Mouse (Mus musculus): ENCODE results near the gene Ptgfrn. TPM values are rescaled to one million over a fixed set of nuclear protein-coding genes. Genes with fewer than 3 reads are reported as not detected.

Ptgfrn gene
- total and polyA plus RNA-seq, 2 experiments from 2014 or later: 5.2 to 61.5 TPM

DNA sequence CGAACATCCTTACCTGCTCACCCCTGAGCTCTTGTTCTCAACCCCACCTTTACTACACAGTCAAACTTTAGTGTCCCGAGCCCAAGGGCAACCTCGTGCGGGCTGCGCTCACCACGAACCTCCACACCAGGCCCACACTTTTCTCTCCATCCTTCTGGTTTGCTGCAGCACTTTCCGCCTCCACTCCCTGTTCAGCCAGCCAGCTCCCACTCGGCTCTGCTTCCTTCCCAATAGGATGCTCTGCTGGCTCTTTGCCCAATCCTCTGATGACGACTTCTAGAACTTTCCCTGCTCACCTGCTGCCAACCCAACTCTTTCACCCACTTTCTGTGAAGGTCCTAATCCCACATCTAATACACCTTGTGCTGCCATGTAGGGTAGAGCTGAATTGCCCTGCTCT, 6.3 kb downstream of the Ptgfrn start:
- H3K27ac ChIP-seq (ENCODE audit: low read depth): no peak overlapping the region
- WGBS: 65% methylated on average over 9 of the region's 9 CpGs
- ATAC-seq (ENCODE audit: insufficient read depth, low read depth) (no peak), DNase-seq (ENCODE audit: low spot score) (no peak)
- H3K4me2 ChIP-seq (ENCODE audit: low read depth, low read length): no peak overlapping the region
- H3K4me3 ChIP-seq (ENCODE audit: low read depth, low read length): no peak overlapping the region
- H3K9ac ChIP-seq (replicated peaks; ENCODE audit: low read depth, low read length): no peak overlapping the region
- no peaks in the 10 kb centered on the region for H3K9me3 ChIP-seq (replicated peaks; ENCODE audit: control insufficient read depth, low read length)
- peaks cover 36% of the 10 kb centered on the region for H3K4me1 ChIP-seq (ENCODE audit: control insufficient read depth, insufficient read depth)
- TF ChIP-seq CTCF (IDR thresholded peaks at IDR 0.05; ENCODE audit: low read depth) (no peak), EP300 (IDR thresholded peaks at IDR 0.05; ENCODE audit: low read depth) (no peak)
- no peaks in the 10 kb centered on the region for H3K27me3 ChIP-seq (ENCODE audit: control insufficient read depth, insufficient read depth, low read length)
- no peaks in the 10 kb centered on the region for H3K36me3 ChIP-seq (replicated peaks; ENCODE audit: control insufficient read depth, insufficient read depth, low read length)

DNA sequence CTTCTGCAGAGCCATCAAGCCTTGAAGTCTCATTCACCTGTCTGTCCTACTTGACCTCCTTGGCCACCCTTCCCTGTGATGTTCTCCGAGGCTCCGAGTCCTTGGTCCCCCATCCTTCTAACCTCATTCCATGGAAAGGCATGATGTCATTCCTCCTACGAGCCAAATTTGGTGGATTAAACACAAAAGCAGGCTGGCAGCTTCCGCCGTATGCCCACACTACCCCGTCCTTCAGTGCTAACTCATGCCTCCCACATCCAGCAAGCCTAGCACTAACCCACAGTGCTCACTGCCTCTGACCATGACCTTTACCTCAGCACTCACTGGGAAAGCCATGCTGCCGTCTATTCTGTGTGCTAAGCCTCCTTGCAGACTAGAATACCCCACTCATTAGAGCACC, 8.0 kb downstream of the Ptgfrn start:
- H3K36me3 ChIP-seq (replicated peaks; ENCODE audit: control insufficient read depth, insufficient read depth, low read length): no peaks in the 10 kb centered on the region
- ATAC-seq (ENCODE audit: insufficient read depth, low read depth) (no peak), DNase-seq (ENCODE audit: low spot score) (no peak)
- no peak overlapping the region for H3K9ac ChIP-seq (replicated peaks; ENCODE audit: low read depth, low read length)
- H3K27me3 ChIP-seq (ENCODE audit: control insufficient read depth, insufficient read depth, low read length): no peaks in the 10 kb centered on the region
- WGBS: 79% methylated on average over 7 of the region's 7 CpGs
- TF ChIP-seq CTCF (IDR thresholded peaks at IDR 0.05; ENCODE audit: low read depth) (no peak), EP300 (IDR thresholded peaks at IDR 0.05; ENCODE audit: low read depth) (no peak)
- H3K4me3 ChIP-seq (ENCODE audit: low read depth, low read length): no peak overlapping the region
- peaks cover 35% of the 10 kb centered on the region for H3K4me1 ChIP-seq (ENCODE audit: control insufficient read depth, insufficient read depth)
- H3K27ac ChIP-seq (ENCODE audit: low read depth): no peak overlapping the region
- H3K9me3 ChIP-seq (replicated peaks; ENCODE audit: control insufficient read depth, low read length): no peaks in the 10 kb centered on the region
- no peak overlapping the region for H3K4me2 ChIP-seq (ENCODE audit: low read depth, low read length)

- ATAC-seq (ENCODE audit: insufficient read depth, low read depth): no peak
- no peak overlapping the region for H3K9ac ChIP-seq (replicated peaks; ENCODE audit: low read depth, low read length)
- H3K36me3 ChIP-seq (replicated peaks; ENCODE audit: control insufficient read depth, insufficient read depth, low read length): no peaks in the 10 kb centered on the region
- H3K4me3 ChIP-seq (ENCODE audit: low read depth, low read length): no peak overlapping the region
- TF ChIP-seq EP300 (IDR thresholded peaks at IDR 0.05; ENCODE audit: low read depth): no peak
- no peak for TF ChIP-seq CTCF (IDR thresholded peaks at IDR 0.05; ENCODE audit: low read depth)
- no peak overlapping the region for H3K27ac ChIP-seq (ENCODE audit: low read depth)
- WGBS: 73% methylated on average over 7 of the region's 7 CpGs
- H3K9me3 ChIP-seq (replicated peaks; ENCODE audit: control insufficient read depth, low read length): no peaks in the 10 kb centered on the region
- DNase-seq (ENCODE audit: low spot score): no peak
- no peaks in the 10 kb centered on the region for H3K27me3 ChIP-seq (ENCODE audit: control insufficient read depth, insufficient read depth, low read length)
- H3K4me1 ChIP-seq (ENCODE audit: control insufficient read depth, insufficient read depth): peaks cover 35% of the 10 kb centered on the region
- H3K4me2 ChIP-seq (ENCODE audit: low read depth, low read length): no peak overlapping the region
Observed at GRCm38 (mm10) chr3:101101184-101101583, 8.9 kb downstream of the Ptgfrn start.

GRCm38 (mm10) chr3:101099701-101100357, 10.2 kb downstream of the Ptgfrn start:
- Histone ChIP-seq H3K36me3 (replicated peaks; ENCODE audit: control insufficient read depth, insufficient read depth, low read length) (no peaks in the 10 kb centered on the region), H3K4me1 (ENCODE audit: control insufficient read depth, insufficient read depth) (peaks cover 26% of the 10 kb centered on the region), H3K27ac (ENCODE audit: low read depth) (peak overlapping the region; percentile 2; the same call in 1 of the 2 replicates), H3K9ac (replicated peaks; ENCODE audit: low read depth, low read length) (no peak overlapping the region), H3K9me3 (replicated peaks; ENCODE audit: control insufficient read depth, low read length) (no peaks in the 10 kb centered on the region), H3K4me2 (ENCODE audit: low read depth, low read length) (no peak overlapping the region), H3K27me3 (ENCODE audit: control insufficient read depth, insufficient read depth, low read length) (no peaks in the 10 kb centered on the region), H3K4me3 (ENCODE audit: low read depth, low read length) (no peak overlapping the region)
- WGBS: 66% methylated on average over 9 of the region's 9 CpGs
- DNase-seq (ENCODE audit: low spot score) (peak; percentile 28), ATAC-seq (ENCODE audit: insufficient read depth, low read depth) (no peak)
- no peak for TF ChIP-seq CTCF (IDR thresholded peaks at IDR 0.05; ENCODE audit: low read depth)
- no peak for TF ChIP-seq EP300 (IDR thresholded peaks at IDR 0.05; ENCODE audit: low read depth)

GRCm38 (mm10) chr3:101098073-101098472, 12.0 kb downstream of the Ptgfrn start:
- H3K4me1 ChIP-seq (ENCODE audit: control insufficient read depth, insufficient read depth): peaks cover 26% of the 10 kb centered on the region
- H3K27ac ChIP-seq (ENCODE audit: low read depth): no peak overlapping the region
- DNase-seq (ENCODE audit: low spot score) (no peak), ATAC-seq (ENCODE audit: insufficient read depth, low read depth) (peak; percentile 24; the same call in 1 of the 2 replicates)
- TF ChIP-seq EP300 (IDR thresholded peaks at IDR 0.05; ENCODE audit: low read depth): no peak
- TF ChIP-seq CTCF (IDR thresholded peaks at IDR 0.05; ENCODE audit: low read depth): no peak
- no peaks in the 10 kb centered on the region for H3K36me3 ChIP-seq (replicated peaks; ENCODE audit: control insufficient read depth, insufficient read depth, low read length)
- WGBS: 21% methylated on average over 4 of the region's 4 CpGs
- H3K4me2 ChIP-seq (ENCODE audit: low read depth, low read length): no peak overlapping the region
- H3K9ac ChIP-seq (replicated peaks; ENCODE audit: low read depth, low read length): no peak overlapping the region
- H3K27me3 ChIP-seq (ENCODE audit: control insufficient read depth, insufficient read depth, low read length): no peaks in the 10 kb centered on the region
- H3K4me3 ChIP-seq (ENCODE audit: low read depth, low read length): no peak overlapping the region
- no peaks in the 10 kb centered on the region for H3K9me3 ChIP-seq (replicated peaks; ENCODE audit: control insufficient read depth, low read length)

Measured in heart, postnatal 0 days (tissue).